Mouse (Mus musculus): ENCODE results near the gene Acacb. TPM values are rescaled to one million over a fixed set of nuclear protein-coding genes. Genes with fewer than 3 reads are reported as not detected.

The Acacb gene
- polyA plus RNA-seq (2011; ENCODE audit: insufficient read depth, insufficient read length, low replicate concordance, missing spikeins): 0.67 and 1.7 TPM in 2 replicates

DNA sequence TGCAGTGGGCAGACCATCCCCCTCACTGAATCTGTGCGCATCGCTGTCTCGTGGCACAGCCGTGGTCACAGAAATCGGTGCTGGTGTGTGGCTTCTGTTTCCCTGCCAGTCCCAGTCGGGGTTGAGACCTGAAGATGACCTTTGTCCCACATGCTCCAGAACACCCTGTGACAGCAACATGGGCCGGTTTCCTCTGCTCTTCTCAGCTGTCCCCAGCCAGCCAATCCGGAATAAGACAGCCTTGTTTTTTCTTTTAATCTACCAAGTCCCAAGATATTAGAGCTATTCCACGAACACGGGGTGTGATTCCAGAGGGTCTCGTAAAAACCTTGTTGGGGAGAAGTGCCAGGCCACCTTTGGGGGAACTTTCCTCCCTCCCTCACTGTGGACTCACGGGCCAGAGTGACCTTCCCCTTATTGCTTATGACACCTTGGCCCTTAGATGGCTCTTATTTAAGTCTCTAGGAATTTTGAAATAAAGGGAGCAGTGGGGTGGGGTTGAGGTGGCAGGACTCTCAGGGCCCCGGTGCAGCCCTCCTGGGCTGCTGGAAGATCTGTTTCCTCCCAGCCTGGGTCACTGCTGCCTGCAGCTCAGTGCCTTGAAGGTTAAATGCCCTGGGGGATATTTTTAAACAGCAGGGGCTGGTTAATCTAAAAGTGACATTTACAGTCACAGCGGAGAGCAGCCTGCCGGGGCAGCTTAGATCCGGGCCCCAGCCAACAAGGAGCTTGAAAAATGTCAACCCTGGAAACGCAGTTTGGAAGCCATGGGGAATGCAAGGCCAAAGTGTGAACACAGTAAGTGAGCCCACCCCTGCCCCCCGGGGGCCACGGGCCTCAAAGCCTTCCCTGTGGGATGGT lies at the start of gene Acacb:
TSS of gene Acacb (plus strand) at position 508 of the 861 bp plus-strand sequence.
- no peak for TF ChIP-seq POLR2A (IDR thresholded peaks at IDR 0.05; ENCODE audit: borderline replicate concordance, control insufficient read depth, low read depth, low read length)
- TF ChIP-seq CTCF (IDR thresholded peaks at IDR 0.05; ENCODE audit: control insufficient read depth, insufficient read depth, low read length): no peak
- 54% methylated on average over 19 of the region's 19 CpGs for WGBS
- Histone ChIP-seq H3K4me3 (replicated peaks; ENCODE audit: control insufficient read depth, low read depth, low read length) (no peak within 1 kb of the TSS), H3K4me1 (ENCODE audit: control insufficient read depth, insufficient read depth, low read length) (no peaks in the 10 kb centered on the region; the same call in 1 of the 2 replicates), H3K27ac (ENCODE audit: control insufficient read depth, insufficient read depth, low read depth, low read length, poor library complexity) (no peak within 1 kb of the TSS)

DNA sequence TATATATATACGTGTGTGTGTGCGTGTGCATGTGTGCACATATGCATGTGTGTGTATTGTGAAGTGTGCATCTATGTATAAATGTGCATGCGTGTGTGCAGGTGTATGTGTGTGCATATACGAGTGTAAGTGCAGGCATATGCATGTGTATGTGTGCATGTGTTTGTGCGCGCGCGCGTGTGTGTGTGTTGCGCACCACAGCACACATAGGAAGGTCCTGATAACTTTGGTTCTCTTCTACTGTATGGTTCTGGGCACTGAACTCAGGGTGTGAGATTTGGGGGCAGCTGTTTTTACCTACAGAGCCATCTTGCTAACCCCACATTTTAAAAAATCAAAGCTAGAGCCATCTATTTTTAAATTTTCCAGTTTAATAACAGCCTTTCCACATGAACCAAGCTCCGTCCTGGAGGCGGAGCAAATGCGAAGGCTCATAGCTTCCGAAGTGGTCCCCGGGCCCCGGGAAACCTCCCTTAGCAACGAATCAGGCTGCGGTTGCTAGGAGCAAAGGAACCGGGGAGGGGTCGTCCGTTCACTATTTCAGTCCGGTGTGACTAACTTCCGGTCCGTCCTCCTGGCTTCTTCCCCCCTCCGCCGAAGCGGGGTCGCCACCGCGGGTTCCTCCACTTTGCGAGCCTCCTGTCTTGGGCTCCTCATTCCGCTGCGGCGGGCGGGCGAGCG lies 46.5 kb upstream of the Acacb start:
- H3K4me1 ChIP-seq (ENCODE audit: control insufficient read depth, insufficient read depth, low read length): peaks cover 1% of the 10 kb centered on the region
- H3K4me3 ChIP-seq (replicated peaks; ENCODE audit: control insufficient read depth, low read depth, low read length): peak overlapping the region; percentile 32
- 9% methylated on average over 37 of the region's 37 CpGs for WGBS
- TF ChIP-seq POLR2A (IDR thresholded peaks at IDR 0.05; ENCODE audit: borderline replicate concordance, control insufficient read depth, low read depth, low read length): no peak
- no peak overlapping the region for H3K27ac ChIP-seq (ENCODE audit: control insufficient read depth, insufficient read depth, low read depth, low read length, poor library complexity)

DNA sequence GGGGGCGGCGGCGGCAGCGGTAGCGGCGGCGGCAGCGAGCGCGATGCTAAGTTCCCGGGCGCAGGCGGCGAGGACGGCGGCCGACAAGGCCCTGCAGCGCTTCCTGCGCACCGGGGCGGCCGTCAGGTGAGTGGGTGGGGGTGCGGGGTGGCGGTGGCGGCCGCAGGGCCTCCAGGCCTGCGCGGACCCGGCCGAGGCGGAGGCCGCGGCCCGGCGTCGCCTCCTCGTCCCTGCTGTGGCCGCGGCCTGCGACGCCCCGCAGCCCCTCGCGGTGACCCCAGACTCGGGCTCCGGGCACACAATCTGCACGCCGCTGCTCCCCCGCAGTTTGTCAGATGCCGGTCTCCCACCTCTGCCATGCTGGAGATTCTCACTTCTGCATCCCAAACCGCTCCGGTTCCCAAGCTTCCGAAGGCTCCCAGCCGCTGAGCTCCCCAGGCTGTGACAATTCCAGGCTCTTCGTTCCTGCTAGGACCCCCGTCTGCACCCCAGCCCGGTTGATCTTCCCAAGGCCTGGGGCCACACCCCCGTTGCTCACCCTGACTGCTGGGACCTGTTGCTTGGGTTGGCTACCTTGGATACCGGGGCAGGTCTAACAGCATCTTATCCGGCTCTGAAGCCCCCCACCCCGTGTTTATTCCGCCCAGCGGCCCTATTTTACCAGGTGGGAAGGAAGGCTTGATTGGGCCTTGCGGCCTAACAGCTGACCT lies 45.8 kb upstream of the Acacb start:
- peaks cover 1% of the 10 kb centered on the region for H3K4me1 ChIP-seq (ENCODE audit: control insufficient read depth, insufficient read depth, low read length)
- no peak overlapping the region; the same call in 1 of the 2 replicates for H3K27ac ChIP-seq (ENCODE audit: control insufficient read depth, insufficient read depth, low read depth, low read length, poor library complexity)
- WGBS: 4% methylated on average over 58 of the region's 64 CpGs
- TF ChIP-seq POLR2A (IDR thresholded peaks at IDR 0.05; ENCODE audit: borderline replicate concordance, control insufficient read depth, low read depth, low read length) (no peak), CTCF (IDR thresholded peaks at IDR 0.05; ENCODE audit: control insufficient read depth, insufficient read depth, low read length) (no peak)
- peak overlapping the region; percentile 63 for H3K4me3 ChIP-seq (replicated peaks; ENCODE audit: control insufficient read depth, low read depth, low read length)

DNA sequence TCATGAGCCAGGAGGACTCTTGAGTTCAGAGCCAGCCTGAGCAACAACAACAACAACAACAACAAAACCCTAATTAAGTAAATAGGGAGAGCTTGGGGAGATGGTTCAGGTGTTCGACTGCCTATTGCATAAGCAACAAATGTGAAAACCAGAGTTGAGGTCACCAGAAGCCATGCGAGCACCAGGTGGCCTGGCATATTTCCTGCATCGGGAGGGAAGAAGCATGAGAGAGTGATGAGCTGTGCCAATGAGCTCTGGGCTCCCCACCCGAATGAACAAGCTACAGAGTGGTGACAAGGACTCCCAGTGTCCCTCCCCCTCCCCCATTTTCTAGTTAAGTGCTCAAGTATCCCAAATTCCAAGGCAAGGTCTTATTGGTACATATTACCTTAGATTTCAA lies 44.5 kb upstream of the Acacb start:
- Histone ChIP-seq H3K4me3 (replicated peaks; ENCODE audit: control insufficient read depth, low read depth, low read length) (no peak overlapping the region), H3K27ac (ENCODE audit: control insufficient read depth, insufficient read depth, low read depth, low read length, poor library complexity) (no peak overlapping the region), H3K4me1 (ENCODE audit: control insufficient read depth, insufficient read depth, low read length) (peaks cover 1% of the 10 kb centered on the region)
- WGBS: 66% methylated on average over 4 of the region's 4 CpGs
- no peak for TF ChIP-seq POLR2A (IDR thresholded peaks at IDR 0.05; ENCODE audit: borderline replicate concordance, control insufficient read depth, low read depth, low read length)
- no peak for TF ChIP-seq CTCF (IDR thresholded peaks at IDR 0.05; ENCODE audit: control insufficient read depth, insufficient read depth, low read length)

DNA sequence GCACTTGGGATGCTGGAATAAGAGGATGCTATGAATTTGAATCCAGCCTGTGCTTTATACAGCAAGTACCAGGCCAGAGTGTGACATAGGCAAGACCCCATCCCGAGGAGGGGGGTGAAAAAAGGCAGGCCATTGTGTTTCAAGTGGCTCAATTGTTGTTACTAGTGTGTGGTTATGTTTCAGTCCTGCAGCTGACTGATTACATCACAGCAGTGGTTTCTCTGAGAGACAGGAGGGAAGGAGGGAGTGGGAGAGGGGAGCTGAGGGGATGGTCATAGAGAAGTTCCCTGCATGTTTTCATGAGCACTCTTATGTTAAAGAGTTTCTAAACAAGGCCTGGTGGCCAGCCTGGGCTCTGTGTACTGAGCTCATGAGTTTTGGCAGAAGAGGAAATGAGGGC lies 43.5 kb upstream of the Acacb start:
- no peak overlapping the region for H3K27ac ChIP-seq (ENCODE audit: control insufficient read depth, insufficient read depth, low read depth, low read length, poor library complexity)
- WGBS: 16% methylated on average over 1 of the region's 1 CpGs

DNA sequence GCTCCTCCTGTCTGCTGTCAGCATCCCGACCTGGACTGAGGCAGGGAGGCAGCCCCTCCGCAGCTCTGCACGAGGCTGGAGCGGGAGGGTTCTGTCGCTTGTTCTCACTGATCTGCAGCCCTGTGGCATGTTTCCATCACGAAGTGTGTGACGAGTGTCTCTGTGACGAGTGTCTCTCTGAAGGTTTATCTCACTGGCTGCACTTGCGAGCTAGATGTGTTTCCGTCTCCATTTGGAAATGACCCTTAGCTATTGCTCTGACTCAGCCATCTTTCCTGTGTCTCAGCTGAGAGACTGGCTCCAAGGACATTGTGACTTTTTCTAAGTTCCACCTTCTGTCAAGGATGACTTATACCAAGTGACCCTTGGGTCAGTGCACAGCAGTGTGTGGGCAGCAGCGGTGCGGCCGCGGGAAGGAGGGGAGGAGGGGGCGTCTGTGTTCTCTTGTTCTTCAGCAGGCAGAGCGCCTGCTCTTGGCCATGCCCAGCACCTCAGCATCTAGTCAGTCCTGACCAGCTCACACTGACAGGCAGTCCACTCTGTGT lies 39.9 kb upstream of the Acacb start:
- Histone ChIP-seq H3K27ac (ENCODE audit: control insufficient read depth, insufficient read depth, low read depth, low read length, poor library complexity) (no peak overlapping the region), H3K4me1 (ENCODE audit: control insufficient read depth, insufficient read depth, low read length) (no peaks in the 10 kb centered on the region), H3K4me3 (replicated peaks; ENCODE audit: control insufficient read depth, low read depth, low read length) (no peak overlapping the region)
- TF ChIP-seq CTCF (IDR thresholded peaks at IDR 0.05; ENCODE audit: control insufficient read depth, insufficient read depth, low read length) (no peak), POLR2A (IDR thresholded peaks at IDR 0.05; ENCODE audit: borderline replicate concordance, control insufficient read depth, low read depth, low read length) (no peak)
- WGBS: 88% methylated on average over 16 of the region's 16 CpGs

More for the DNA sequence above, 43.5 kb upstream of the Acacb start:
- TF ChIP-seq CTCF (IDR thresholded peaks at IDR 0.05; ENCODE audit: control insufficient read depth, insufficient read depth, low read length) (no peak), POLR2A (IDR thresholded peaks at IDR 0.05; ENCODE audit: borderline replicate concordance, control insufficient read depth, low read depth, low read length) (no peak)
- Histone ChIP-seq H3K4me3 (replicated peaks; ENCODE audit: control insufficient read depth, low read depth, low read length) (no peak overlapping the region), H3K4me1 (ENCODE audit: control insufficient read depth, insufficient read depth, low read length) (peaks cover 1% of the 10 kb centered on the region)

DNA sequence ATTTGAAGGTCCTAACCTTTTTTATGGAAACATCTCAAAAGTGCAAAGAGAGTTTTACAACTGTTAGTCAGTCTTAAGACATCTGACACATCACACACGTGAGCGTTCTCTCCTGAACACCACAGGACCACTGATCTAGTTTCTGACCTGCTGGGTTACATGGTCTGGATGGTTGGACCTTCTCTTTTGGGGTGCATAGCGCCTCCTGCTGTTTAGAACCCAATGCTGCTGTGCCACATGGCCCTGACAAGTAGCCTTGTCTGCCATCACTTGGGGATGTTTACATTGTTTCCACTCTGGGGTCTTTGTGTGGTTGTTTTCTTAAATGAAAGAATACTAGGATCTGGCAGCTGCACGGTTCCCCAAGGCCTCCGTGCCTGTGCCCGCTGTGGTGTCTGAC lies 33.0 kb upstream of the Acacb start:
- TF ChIP-seq CTCF (IDR thresholded peaks at IDR 0.05; ENCODE audit: control insufficient read depth, insufficient read depth, low read length): 0 out of 2 replicates have a peak, but pooled peaks have one; percentile 21
- no peak for TF ChIP-seq POLR2A (IDR thresholded peaks at IDR 0.05; ENCODE audit: borderline replicate concordance, control insufficient read depth, low read depth, low read length)
- no peak overlapping the region for H3K27ac ChIP-seq (ENCODE audit: control insufficient read depth, insufficient read depth, low read depth, low read length, poor library complexity)
- 91% methylated on average over 6 of the region's 6 CpGs for whole genome bisulfite sequencing
- no peaks in the 10 kb centered on the region for H3K4me1 ChIP-seq (ENCODE audit: control insufficient read depth, insufficient read depth, low read length)
- H3K4me3 ChIP-seq (replicated peaks; ENCODE audit: control insufficient read depth, low read depth, low read length): no peak overlapping the region
